Mouse (Mus musculus) ES-Bruce4 (cell line): ENCODE measurements around the gene Dlx1. TPM values are rescaled to one million over a fixed set of nuclear protein-coding genes. Genes with fewer than 3 reads are reported as not detected.

ENCODE experiments used
- H3K27ac ChIP-seq: 2 replicates; pipeline ENCODE4 v1.5.1; 2012; ENCODE audit warnings: low read length, inconsistent platforms; ENCODE audit not compliant: insufficient read depth
- H3K27me3 ChIP-seq: 2 replicates; pipeline ENCODE4 v1.6.1; 2012; ENCODE audit warnings: mild to moderate bottlenecking, low read length, inconsistent platforms; ENCODE audit not compliant: control insufficient read depth, poor library complexity, insufficient read depth, severe bottlenecking
- H3K36me3 ChIP-seq: 2 replicates; pipeline ENCODE4 v1.6.1; 2012; ENCODE audit warnings: inconsistent platforms, mild to moderate bottlenecking, low read length, moderate library complexity; ENCODE audit not compliant: control insufficient read depth, poor library complexity, insufficient read depth, severe bottlenecking
- H3K4me1 ChIP-seq: one replicate; pipeline ENCODE4 v1.8.1; 2011; ENCODE audit warnings: low read length; ENCODE audit not compliant: control insufficient read depth, insufficient read depth
- H3K4me3 ChIP-seq: 2 replicates; pipeline ENCODE4 v1.5.1; 2011; ENCODE audit warnings: low read depth, mild to moderate bottlenecking, low read length
- H3K9ac ChIP-seq: 2 replicates; pipeline ENCODE4 v1.6.1; 2012; ENCODE audit warnings: low read depth, mild to moderate bottlenecking, inconsistent platforms; ENCODE audit not compliant: poor library complexity, severe bottlenecking
- H3K9me3 ChIP-seq: replicated peaks from 2 replicates; pipeline ENCODE4 v1.6.1; 2012; ENCODE audit warnings: mild to moderate bottlenecking, low read length, inconsistent platforms; ENCODE audit not compliant: control insufficient read depth, poor library complexity, insufficient read depth, severe bottlenecking
- CTCF ChIP-seq: IDR thresholded peaks from one replicate; pipeline ENCODE4 v1.8.1; 2011; ENCODE audit warnings: low read depth, low read length
- EP300 ChIP-seq: IDR thresholded peaks from 2 replicates; pipeline ENCODE4 v1.6.1; 2011; ENCODE audit warnings: low read depth, low read length; ENCODE audit not compliant: insufficient read depth
- POLR2A ChIP-seq: IDR thresholded peaks from one replicate; pipeline ENCODE4 v1.8.1; 2011; ENCODE audit warnings: low read length; ENCODE audit not compliant: insufficient read depth
- polyA plus RNA-seq: library from polyadenylated mRNA; stranded (reverse); fragments of >200 nt; gene quantifications from 2 replicates; pipeline ENCODE4 v1.2.4, GENCODE M21; 2011; ENCODE audit warnings: low read depth; ENCODE audit not compliant: missing spikeins, insufficient read depth, insufficient read length

Dlx1 gene
- polyA plus RNA-seq, 1 experiment = not detected

DNA sequence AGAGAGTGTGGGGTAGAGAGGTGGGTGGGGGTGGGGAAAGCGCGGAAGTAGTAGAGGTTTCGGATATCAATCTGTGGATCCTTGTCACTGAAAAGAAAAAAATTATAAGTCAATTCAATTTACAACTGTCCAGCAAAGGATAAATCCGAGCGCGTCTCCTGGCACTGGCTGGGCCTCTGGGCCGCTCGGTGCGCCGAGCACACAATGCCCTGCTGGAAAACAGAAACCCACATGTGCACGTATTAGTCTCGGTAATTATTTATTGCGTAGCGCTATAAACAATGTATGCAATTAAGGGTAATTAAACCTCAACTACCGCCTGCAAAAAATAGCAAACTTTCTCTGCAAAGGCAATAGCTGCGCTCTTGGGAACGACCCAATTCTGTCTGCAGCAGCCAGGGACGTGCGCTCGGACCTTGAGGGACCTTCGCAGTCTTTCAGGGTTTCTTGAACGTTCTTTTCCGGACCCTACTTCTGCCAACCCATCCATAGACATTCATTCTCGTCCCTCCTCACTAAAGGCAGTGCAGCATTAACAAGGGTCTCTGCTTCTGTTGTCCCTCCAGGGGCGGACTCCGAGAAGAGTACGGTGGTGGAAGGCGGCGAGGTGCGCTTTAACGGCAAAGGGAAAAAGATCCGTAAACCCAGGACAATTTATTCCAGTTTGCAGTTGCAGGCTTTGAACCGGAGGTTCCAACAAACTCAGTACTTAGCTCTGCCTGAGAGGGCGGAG lies 2.6 kb downstream of the Dlx1 start:
- H3K4me1 ChIP-seq = no peaks in the 10 kb centered on the region

DNA sequence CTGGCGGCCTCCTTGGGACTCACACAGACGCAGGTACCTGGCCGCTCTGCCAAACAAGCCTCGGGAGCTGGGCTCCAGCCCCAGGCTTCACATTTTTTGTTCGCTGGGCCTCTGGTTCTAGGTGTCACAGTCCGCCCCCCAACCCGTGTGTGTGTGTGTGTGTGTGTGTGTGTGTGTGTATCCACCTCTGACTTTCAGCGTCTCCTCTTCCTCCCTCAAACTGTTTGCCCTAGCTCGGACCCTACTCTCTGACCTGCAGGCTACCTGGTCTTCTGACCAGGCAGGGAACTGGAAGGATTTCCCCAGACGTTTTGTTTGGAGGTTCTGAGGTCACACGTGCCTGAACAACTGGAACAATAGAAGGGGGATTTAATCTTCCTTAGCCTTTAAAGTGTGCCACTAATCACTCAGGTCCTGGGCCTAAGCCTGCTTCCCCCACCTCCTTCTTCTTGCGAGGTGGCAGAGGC lies 3.2 kb downstream of the Dlx1 start:
- no peaks in the 10 kb centered on the region for H3K4me1 ChIP-seq
- no peak overlapping the region for H3K27ac ChIP-seq
- H3K27me3 ChIP-seq = peaks cover 38% of the 10 kb centered on the region
- H3K9me3 ChIP-seq = no peaks in the 10 kb centered on the region
- H3K9ac ChIP-seq = no peak overlapping the region
- H3K36me3 ChIP-seq = no peaks in the 10 kb centered on the region
- no peak for TF ChIP-seq POLR2A
- TF ChIP-seq CTCF = no peak
- TF ChIP-seq EP300 = no peak
- H3K4me3 ChIP-seq = no peak overlapping the region

More for the DNA sequence above, 2.6 kb downstream of the Dlx1 start:
- peak overlapping the region; percentile 79 for H3K4me3 ChIP-seq
- TF ChIP-seq POLR2A (no peak), EP300 (no peak), CTCF (no peak)
- H3K36me3 ChIP-seq = no peaks in the 10 kb centered on the region
- no peak overlapping the region for H3K27ac ChIP-seq
- no peak overlapping the region for H3K9ac ChIP-seq
- H3K27me3 ChIP-seq = peaks cover 36% of the 10 kb centered on the region
- no peaks in the 10 kb centered on the region for H3K9me3 ChIP-seq

DNA sequence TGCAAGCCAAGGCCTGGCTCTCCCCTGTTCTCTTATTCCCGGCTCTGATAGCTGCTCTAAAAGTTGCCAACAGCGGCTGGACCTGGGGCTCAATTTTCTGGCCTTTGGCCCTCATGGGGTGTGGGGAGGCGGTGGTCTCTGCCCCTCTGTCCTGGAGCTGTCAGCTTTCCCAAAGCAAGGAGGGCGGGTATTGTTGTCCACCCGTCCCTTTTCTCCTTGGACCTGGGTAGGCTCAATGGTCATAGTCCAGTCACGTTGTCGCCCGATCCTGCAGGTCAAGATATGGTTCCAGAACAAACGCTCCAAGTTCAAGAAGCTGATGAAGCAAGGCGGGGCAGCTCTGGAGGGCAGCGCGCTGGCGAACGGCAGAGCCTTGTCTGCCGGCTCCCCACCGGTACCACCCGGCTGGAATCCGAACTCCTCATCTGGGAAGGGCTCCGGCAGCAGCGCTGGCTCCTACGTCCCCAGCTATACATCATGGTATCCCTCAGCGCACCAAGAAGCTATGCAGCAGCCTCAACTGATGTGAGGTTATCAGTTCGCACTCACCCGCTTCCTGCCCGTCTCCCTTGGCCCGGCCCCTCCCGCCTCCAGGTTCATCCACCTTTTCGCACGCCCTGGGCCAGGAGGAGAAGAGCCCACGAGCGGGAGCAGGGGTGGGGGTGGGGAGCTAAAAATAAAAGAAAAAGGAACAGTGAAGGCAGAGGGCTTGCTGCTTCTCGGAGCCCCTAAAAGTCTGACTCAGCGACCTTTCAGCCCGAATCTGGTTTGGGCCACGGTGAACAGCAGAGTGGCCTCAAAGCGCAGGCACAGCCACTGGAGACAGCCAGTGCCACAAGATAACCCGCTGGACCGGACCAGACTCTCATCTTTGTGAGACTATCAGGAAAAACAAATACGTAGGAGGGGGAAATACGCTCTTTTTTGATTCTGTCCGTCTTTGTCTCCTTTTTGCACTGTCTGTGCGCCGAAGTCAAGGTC lies 4.4 kb downstream of the Dlx1 start:
- Histone ChIP-seq H3K9ac (no peak overlapping the region), H3K27ac (no peak overlapping the region), H3K4me3 (peak overlapping the region; percentile 13; the same call in 1 of the 2 replicates), H3K4me1 (no peaks in the 10 kb centered on the region), H3K36me3 (no peaks in the 10 kb centered on the region), H3K27me3 (peaks cover 48% of the 10 kb centered on the region), H3K9me3 (no peaks in the 10 kb centered on the region)
- TF ChIP-seq POLR2A (no peak), EP300 (no peak), CTCF (no peak)

DNA sequence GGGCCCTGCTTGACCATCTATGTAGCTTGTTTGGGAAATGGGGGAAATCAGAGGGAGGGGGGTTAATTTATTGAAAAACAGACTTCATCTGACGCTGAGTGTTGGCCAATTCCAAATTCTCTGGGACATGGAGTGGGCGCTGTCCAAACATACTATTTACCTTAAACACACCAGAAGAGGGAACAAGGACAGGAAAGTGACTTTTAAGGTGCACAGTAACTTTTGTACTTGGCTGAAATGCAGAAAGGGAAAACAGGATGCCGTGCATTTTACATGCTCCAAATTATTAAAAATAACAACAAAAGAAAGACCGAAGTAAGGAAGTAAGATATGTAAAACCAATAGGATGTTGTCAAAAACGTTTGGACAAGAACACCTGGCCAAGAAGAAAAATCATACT lies 5.2 kb downstream of the Dlx1 start:
- no peak for TF ChIP-seq EP300
- no peak for TF ChIP-seq CTCF
- TF ChIP-seq POLR2A = no peak
- Histone ChIP-seq H3K9me3 (no peaks in the 10 kb centered on the region), H3K4me1 (no peaks in the 10 kb centered on the region), H3K27me3 (peaks cover 50% of the 10 kb centered on the region), H3K4me3 (no peak overlapping the region), H3K27ac (no peak overlapping the region), H3K9ac (no peak overlapping the region), H3K36me3 (no peaks in the 10 kb centered on the region)

DNA sequence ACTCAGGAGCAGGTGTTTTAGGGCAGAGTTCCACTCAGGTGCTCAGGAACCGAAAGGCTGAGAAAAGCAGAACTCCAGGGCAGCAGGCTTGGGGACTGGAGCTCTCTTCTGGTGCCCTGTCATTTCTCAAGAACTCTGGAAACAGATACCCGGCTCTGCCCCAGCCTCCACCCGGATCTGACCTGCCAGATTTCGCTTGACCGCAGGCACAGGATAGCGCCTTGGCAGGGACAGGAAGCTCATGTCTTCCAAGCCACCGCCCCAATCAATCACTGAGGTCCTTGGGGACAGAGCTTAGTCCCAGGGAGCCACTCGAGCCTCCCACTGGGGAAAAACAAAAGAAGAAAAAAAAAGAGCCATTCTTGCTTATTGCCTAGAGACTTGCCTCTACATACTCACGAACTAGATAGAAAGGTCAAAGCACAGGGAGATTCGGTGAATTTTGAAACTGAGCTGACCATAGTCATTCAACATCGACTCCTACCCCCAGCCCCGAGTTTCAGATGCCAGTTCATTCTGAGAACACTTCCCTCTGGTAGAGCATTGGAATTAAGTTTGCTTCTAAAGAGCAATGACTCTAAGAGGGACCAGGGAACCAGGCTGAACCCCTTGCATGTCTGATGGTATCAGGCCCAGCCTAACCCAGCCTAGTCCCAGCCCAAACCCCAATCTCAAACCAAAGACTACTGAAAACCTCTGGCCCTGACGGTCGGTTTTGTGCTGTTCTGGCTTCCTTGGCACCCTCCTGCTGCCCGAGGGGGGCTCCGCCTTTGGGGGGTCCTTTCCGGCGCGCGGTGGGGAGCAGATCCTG lies 6.5 kb downstream of the Dlx1 start:
- H3K9me3 ChIP-seq = no peaks in the 10 kb centered on the region
- H3K27me3 ChIP-seq = peaks cover 47% of the 10 kb centered on the region
- no peaks in the 10 kb centered on the region for H3K36me3 ChIP-seq
- H3K9ac ChIP-seq = no peak overlapping the region
- no peak overlapping the region for H3K4me3 ChIP-seq
- no peak overlapping the region for H3K27ac ChIP-seq
- no peaks in the 10 kb centered on the region for H3K4me1 ChIP-seq
- TF ChIP-seq EP300 (no peak), POLR2A (no peak), CTCF (no peak)
